Mouse (Mus musculus) neural tube, embryonic 15.5 days (tissue): ENCODE data around the gene Snx14. TPM values are rescaled to one million over a fixed set of nuclear protein-coding genes. Genes with fewer than 3 reads are reported as not detected.

ENCODE experiments used
- ATAC-seq: fragments of 200-750 bp; cut with Nextera tagmentation; 2 replicates; pipeline ENCODE4 v1.8.0; 2017; ENCODE audit warnings: mild to moderate bottlenecking, moderate TSS enrichment, moderate library complexity; ENCODE audit not compliant: low FRiP score
- H3K27ac ChIP-seq: fragments of 300-500 bp; sonication (generic); replicated peaks from 2 replicates; pipeline ENCODE4 v1.5.1; 2015; ENCODE audit warnings: mild to moderate bottlenecking, inconsistent platforms
- H3K27me3 ChIP-seq: fragments of 300-500 bp; sonication (generic); replicated peaks from 2 replicates; pipeline ENCODE4 v1.6.1; 2015; ENCODE audit warnings: inconsistent platforms
- H3K36me3 ChIP-seq: fragments of 300-500 bp; sonication (generic); 2 replicates; pipeline ENCODE4 v1.6.1; 2015; ENCODE audit warnings: inconsistent platforms
- H3K4me1 ChIP-seq: fragments of 300-500 bp; sonication (generic); 2 replicates; pipeline ENCODE4 v1.6.1; 2015; ENCODE audit warnings: inconsistent platforms
- H3K4me2 ChIP-seq: fragments of 300-500 bp; sonication (generic); 2 replicates; pipeline ENCODE4 v1.6.1; 2015; ENCODE audit warnings: inconsistent platforms, mild to moderate bottlenecking, moderate library complexity
- H3K4me3 ChIP-seq: fragments of 300-500 bp; sonication (generic); replicated peaks from 2 replicates; pipeline ENCODE4 v1.5.1; 2015; ENCODE audit warnings: mild to moderate bottlenecking, inconsistent platforms
- H3K9ac ChIP-seq: fragments of 300-500 bp; sonication (generic); replicated peaks from 2 replicates; pipeline ENCODE4 v1.6.1; 2015; ENCODE audit warnings: mild to moderate bottlenecking, inconsistent platforms
- H3K9me3 ChIP-seq: fragments of 300-500 bp; sonication (generic); replicated peaks from 2 replicates; pipeline ENCODE4 v1.6.1; 2016; ENCODE audit warnings: inconsistent platforms
- WGBS: fragments of 180-500 bp; shearing (Covaris S2); methylation state at CpG from one replicate; pipeline ENCODE4 v1.1.7; 2015; ENCODE audit warnings: mixed read lengths; 5-methylcytosine and 5-hydroxymethylcytosine counted together
- polyA plus RNA-seq: library from polyadenylated mRNA; unstranded; fragments of >200 nt; fragmentation: Nextera tagmentation; extraction: Ambion mirVana; gene quantifications from 2 replicates; pipeline ENCODE4 v1.2.1, GENCODE M21; 2015

Snx14 gene
- polyA plus RNA-seq, 1 experiment from 2014 or later, result 35.9 TPM

DNA sequence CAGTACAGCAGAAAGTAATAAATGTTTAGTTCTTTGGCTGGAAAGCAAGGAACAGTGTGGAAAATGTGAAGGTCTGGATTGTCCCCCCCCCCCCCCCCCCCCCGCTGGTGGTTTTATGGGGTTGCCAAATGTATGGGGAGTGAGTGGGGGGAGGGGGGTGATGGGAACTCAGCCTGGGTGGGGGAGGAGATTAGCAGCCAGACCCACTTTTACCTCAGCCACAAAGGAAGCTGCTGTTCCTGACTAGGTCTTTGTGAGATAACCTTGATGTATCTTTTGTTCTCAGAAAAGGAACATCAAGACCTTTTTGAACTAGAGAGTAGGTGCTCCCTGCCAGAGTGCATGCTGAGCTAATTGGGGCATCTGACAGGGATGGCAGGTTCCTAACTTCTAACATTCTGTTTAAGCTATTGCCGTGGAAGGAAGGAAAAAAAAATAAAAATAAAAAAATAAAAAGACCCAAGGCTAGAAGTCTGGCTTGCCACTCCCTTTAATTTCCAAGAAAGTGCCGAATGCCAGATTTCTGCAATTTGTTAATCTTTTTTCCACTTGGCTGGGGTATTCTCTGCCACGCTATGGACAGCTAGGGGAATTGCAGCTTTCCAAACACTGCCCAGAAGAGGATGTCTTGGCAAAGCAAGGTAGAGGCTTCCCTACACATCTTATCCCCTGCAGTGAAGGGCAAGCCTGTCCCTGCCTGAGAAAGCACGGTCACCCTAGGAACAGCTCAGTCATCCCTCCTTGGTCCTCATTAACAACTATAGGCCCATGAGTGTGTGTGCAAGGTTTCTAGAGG, 76.5 kb downstream of the Snx14 start:
- ATAC-seq, result peak; percentile 30; the same call in 1 of the 2 replicates
- H3K4me3 ChIP-seq, result no peak overlapping the region
- no peaks in the 10 kb centered on the region for H3K27me3 ChIP-seq
- H3K9me3 ChIP-seq, result no peaks in the 10 kb centered on the region
- H3K4me1 ChIP-seq, result peaks cover 8% of the 10 kb centered on the region; the same call in 1 of the 2 replicates
- no peak overlapping the region for H3K9ac ChIP-seq
- H3K36me3 ChIP-seq, result no peaks in the 10 kb centered on the region
- 30% methylated on average over 5 of the region's 5 CpGs for WGBS
- 0 out of 2 replicates have a peak overlapping the region, but pooled peaks have one; percentile 33 for H3K27ac ChIP-seq
- no peak overlapping the region for H3K4me2 ChIP-seq

DNA sequence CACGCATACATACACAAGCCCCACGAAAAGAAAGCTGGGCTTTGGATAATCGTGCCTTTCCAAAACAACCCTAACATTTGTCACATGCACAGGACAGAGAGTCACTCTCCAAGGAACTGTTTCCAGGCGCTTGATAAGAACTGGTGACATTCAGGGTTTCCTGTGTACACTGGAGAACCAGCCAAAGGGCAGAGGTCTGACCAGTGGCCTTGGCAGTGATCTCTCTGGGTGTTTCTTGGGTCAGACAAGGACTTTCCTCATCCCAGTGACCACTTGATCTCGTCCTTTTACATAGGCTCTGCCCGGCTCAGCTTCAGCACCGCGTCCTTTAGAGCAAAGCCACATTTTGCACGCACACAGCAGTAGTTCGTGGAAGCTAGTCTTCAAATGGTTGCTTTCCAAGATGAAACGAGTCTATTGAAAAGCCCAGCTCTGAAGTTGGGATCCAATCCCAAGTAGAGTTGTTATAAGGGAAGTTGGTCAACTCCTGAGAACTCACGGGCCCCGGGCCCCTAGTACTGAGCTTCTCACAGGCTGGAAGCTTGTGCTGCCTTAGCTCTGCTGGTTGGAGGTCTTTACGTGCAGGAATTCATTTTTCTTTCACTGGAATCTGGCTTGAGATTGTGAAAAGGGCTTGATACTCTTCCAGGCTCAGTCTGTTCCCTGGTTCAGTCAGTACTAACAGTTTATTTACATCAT, 77.4 kb downstream of the Snx14 start:
- Histone ChIP-seq H3K4me2 (no peak overlapping the region), H3K9ac (no peak overlapping the region), H3K36me3 (no peaks in the 10 kb centered on the region), H3K4me1 (peaks cover 8% of the 10 kb centered on the region; the same call in 1 of the 2 replicates), H3K4me3 (no peak overlapping the region), H3K9me3 (no peaks in the 10 kb centered on the region), H3K27ac (no peak overlapping the region; the same call in 1 of the 2 replicates), H3K27me3 (no peaks in the 10 kb centered on the region)
- ATAC-seq, result no peak
- WGBS, result 85% methylated on average over 14 of the region's 14 CpGs

DNA sequence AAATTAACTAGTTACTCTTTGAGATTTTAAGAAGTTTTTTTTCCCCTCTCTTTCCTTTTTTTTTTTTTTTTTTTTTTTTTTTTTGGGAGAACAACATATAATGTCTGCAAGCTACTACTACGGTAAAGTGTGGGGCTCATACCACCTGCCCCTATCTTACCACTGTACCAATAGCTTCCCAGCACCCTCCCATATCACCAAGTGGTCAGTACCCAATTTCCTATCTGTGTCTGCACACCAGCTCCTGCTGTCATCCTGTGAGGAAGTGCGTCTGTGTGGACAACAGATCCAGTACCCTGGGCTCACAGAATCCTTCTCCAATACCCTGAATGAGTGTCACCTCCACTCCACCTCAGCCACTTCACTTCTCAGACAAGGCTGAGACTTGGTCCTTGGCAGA, 79.6 kb downstream of the Snx14 start:
- ATAC-seq, result no peak
- WGBS, result 86% methylated on average over 2 of the region's 2 CpGs

DNA sequence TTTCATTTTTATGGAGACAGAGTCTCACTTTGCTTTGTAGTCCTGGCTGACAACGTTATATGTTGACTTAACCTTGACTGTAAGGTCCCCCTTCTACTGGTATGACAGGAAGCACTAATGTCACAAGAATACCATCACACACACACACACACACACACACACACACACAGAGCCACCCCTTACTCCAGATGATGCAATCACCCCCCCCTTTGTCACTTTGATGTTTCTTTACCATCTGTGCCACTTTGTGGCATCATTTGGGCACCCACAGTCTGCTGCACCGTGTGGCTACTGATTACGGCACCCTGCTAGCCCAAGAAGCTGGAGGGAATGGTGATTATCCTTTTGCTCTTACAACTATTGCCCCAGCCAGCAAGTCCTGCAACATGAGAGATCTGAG, 81.6 kb downstream of the Snx14 start:
- WGBS, result 58% methylated on average over 3 of the region's 3 CpGs
- Histone ChIP-seq H3K27me3 (no peaks in the 10 kb centered on the region), H3K36me3 (no peaks in the 10 kb centered on the region), H3K4me1 (peaks cover 15% of the 10 kb centered on the region), H3K9me3 (no peaks in the 10 kb centered on the region), H3K4me2 (no peak overlapping the region), H3K27ac (no peak overlapping the region), H3K4me3 (no peak overlapping the region), H3K9ac (no peak overlapping the region)
- ATAC-seq, result no peak

More for the DNA sequence above, 79.6 kb downstream of the Snx14 start:
- no peak overlapping the region for H3K27ac ChIP-seq
- H3K27me3 ChIP-seq, result no peaks in the 10 kb centered on the region
- no peaks in the 10 kb centered on the region for H3K36me3 ChIP-seq
- H3K4me1 ChIP-seq, result peaks cover 8% of the 10 kb centered on the region; the same call in 1 of the 2 replicates
- no peak overlapping the region for H3K4me3 ChIP-seq
- H3K4me2 ChIP-seq, result no peak overlapping the region
- no peaks in the 10 kb centered on the region for H3K9me3 ChIP-seq
- no peak overlapping the region for H3K9ac ChIP-seq

DNA sequence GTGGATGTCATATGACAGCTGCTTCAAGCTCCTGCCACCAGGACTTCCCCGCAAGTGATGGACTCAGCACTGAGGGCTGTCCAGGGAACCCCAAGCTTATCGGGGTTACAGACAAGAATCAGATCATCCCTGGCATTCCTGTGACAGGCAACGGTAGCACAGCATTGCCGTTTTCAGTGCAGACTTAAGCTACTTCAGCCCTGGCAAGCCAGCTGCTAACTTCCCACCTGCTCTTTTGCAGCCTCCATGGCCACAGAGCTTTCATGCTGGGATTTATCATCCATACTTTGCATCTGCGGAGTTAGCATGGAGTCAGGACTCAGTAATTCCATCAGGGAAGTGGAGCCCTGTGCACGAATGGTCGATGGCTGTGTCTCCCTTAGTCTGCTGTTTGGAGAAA, 85.3 kb downstream of the Snx14 start:
- H3K4me1 ChIP-seq, result peaks cover 13% of the 10 kb centered on the region
- no peaks in the 10 kb centered on the region for H3K27me3 ChIP-seq
- no peak overlapping the region for H3K4me3 ChIP-seq
- H3K9me3 ChIP-seq, result no peaks in the 10 kb centered on the region
- H3K27ac ChIP-seq, result 0 out of 2 replicates have a peak overlapping the region, but pooled peaks have one; percentile 3
- ATAC-seq, result no peak
- H3K36me3 ChIP-seq, result no peaks in the 10 kb centered on the region
- H3K4me2 ChIP-seq, result no peak overlapping the region
- 81% methylated on average over 7 of the region's 7 CpGs for WGBS
- no peak overlapping the region for H3K9ac ChIP-seq

DNA sequence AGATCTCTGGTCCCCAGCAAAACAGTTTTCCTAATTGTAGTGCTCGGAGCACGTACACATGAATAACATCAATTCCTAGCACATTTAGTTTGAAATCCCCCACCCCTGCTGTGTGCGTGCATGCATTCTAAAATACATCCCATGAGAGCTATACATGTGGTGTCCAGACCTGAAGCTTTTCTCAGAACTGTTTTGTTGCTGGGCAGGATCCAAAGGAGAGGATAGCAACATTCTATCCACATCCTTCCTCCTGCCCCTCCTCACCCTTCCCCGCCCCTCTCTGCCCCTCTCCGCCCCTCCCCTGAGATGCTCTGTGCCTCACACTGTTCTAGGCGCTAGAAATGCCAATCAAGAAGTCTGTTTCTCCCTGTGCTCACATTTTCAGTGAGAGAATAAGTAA, 86.0 kb downstream of the Snx14 start:
- no peaks in the 10 kb centered on the region for H3K9me3 ChIP-seq
- peak; percentile 64 for ATAC-seq
- 50% methylated on average over 6 of the region's 6 CpGs for WGBS
- no peak overlapping the region for H3K4me3 ChIP-seq
- no peaks in the 10 kb centered on the region for H3K36me3 ChIP-seq
- H3K27ac ChIP-seq, result no peak overlapping the region
- no peaks in the 10 kb centered on the region for H3K27me3 ChIP-seq
- H3K4me1 ChIP-seq, result peaks cover 13% of the 10 kb centered on the region
- no peak overlapping the region for H3K4me2 ChIP-seq
- H3K9ac ChIP-seq, result no peak overlapping the region

DNA sequence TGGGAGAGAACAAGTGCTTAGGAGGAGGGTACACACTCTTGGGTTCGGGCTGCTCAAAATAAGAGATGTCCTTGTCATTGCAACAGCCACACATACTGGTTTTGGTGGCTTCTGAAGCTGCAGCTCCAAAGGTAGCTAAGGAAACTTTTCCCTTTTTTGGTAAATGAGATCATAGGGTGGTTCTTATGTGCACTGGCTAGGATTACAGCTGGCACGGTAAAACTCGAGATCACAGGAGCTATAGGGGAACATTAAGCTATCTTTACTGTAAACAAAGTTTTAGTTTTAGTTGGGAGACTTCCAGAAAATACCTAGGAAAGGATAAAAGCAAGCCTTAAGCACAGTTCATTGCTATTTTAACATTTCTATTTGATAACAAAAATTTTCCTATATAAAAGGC, 87.6 kb downstream of the Snx14 start:
- Histone ChIP-seq H3K4me3 (no peak overlapping the region), H3K9me3 (no peaks in the 10 kb centered on the region), H3K4me2 (no peak overlapping the region), H3K9ac (no peak overlapping the region), H3K27me3 (no peaks in the 10 kb centered on the region), H3K36me3 (no peaks in the 10 kb centered on the region), H3K4me1 (peaks cover 13% of the 10 kb centered on the region), H3K27ac (no peak overlapping the region)
- 83% methylated on average over 3 of the region's 3 CpGs for WGBS
- no peak for ATAC-seq

DNA sequence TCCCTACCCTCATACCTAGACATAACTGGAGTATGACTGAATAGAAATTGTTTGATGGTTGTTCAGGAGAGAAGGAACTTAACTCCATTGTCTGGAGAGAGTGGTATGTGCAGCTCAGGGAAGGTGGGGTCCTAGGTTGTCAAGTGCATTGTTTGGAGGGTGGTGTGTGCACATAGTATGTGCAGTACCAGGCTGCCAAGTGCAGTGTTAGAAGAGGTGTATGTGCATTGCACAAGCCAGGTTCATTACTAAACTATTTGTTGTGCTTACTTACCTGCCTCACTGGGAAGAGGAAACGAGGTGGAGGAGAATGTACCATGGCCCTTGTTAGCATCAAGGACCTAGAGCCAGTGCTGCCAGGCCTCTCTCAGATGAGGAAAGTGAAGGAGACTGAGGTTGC, 88.4 kb downstream of the Snx14 start:
- Histone ChIP-seq H3K36me3 (no peaks in the 10 kb centered on the region), H3K9me3 (no peaks in the 10 kb centered on the region), H3K4me2 (no peak overlapping the region), H3K4me3 (no peak overlapping the region), H3K27ac (no peak overlapping the region), H3K27me3 (no peaks in the 10 kb centered on the region), H3K9ac (no peak overlapping the region), H3K4me1 (peaks cover 13% of the 10 kb centered on the region)
- 79% methylated on average over 1 of the region's 1 CpGs for WGBS
- no peak for ATAC-seq

DNA sequence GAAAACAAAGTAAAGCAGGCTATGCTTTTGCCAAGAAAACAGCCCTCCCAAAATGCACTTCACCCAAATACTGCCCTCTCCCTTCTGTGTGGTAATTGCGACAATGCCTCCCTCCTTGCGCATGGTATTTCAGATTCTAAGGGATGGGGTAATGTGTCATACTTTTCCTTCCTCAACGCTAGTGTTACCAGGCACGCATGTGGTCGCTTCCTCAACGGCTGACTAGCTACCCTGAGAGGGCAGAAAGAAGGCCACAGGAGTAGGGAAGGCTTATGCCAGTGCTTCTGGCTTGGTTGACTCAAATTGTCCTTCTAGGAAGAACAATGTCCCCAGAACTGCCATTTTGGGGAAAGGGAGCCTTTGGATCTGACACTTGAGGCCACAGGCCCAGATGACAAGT, 90.1 kb downstream of the Snx14 start:
- H3K36me3 ChIP-seq, result no peaks in the 10 kb centered on the region
- 90% methylated on average over 6 of the region's 6 CpGs for WGBS
- no peak overlapping the region for H3K4me2 ChIP-seq
- no peak overlapping the region for H3K9ac ChIP-seq
- ATAC-seq, result no peak
- no peak overlapping the region for H3K27ac ChIP-seq
- H3K4me3 ChIP-seq, result no peak overlapping the region
- H3K9me3 ChIP-seq, result no peaks in the 10 kb centered on the region
- peaks cover 13% of the 10 kb centered on the region for H3K4me1 ChIP-seq
- no peaks in the 10 kb centered on the region for H3K27me3 ChIP-seq

DNA sequence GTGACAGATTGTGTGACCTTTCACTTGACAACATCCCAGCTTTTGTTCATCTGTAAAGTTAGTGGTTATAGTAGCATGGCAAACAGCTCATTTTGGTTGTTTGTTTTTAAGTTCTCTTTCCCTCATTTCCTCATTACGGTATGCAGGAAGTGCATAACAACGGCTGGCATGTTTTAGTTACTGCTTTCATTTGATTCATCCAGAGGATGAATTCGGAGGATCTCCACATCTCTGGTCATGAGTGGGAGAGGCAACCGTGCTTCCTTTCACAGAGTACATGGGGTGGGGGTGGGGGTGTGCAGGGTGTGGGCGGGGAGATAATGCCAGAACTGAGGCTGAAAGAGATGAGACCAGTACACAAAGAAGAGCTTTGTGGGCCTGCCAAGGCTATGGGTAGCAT, 91.9 kb downstream of the Snx14 start:
- WGBS, result 80% methylated on average over 5 of the region's 5 CpGs
- H3K9ac ChIP-seq, result no peak overlapping the region
- no peak for ATAC-seq
- no peaks in the 10 kb centered on the region for H3K4me1 ChIP-seq
- no peak overlapping the region for H3K4me2 ChIP-seq
- no peaks in the 10 kb centered on the region for H3K9me3 ChIP-seq
- H3K27ac ChIP-seq, result no peak overlapping the region
- no peak overlapping the region for H3K4me3 ChIP-seq
- no peaks in the 10 kb centered on the region for H3K27me3 ChIP-seq
- H3K36me3 ChIP-seq, result no peaks in the 10 kb centered on the region

DNA sequence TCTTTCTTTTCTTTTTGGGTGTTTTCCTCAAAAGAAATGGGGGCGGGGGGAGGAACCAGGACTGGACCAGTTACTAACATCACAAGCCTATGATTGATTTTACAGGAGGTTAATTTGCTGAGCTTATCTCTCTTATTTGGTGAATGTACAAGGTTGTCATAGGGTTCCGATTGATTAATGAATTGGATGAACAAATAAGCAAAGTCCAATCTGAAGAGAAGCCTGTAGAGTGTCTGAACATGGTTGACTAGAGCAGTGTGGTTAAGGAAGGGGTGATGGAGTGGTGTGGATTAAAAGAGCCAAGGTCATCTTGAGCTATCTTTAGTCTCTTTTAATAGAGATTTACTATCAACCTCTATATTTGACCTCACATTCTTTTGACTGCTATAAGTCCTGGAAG, 94.3 kb downstream of the Snx14 start:
- Histone ChIP-seq H3K9me3 (no peaks in the 10 kb centered on the region), H3K27ac (no peak overlapping the region), H3K27me3 (no peaks in the 10 kb centered on the region), H3K4me2 (no peak overlapping the region), H3K4me3 (no peak overlapping the region), H3K36me3 (no peaks in the 10 kb centered on the region), H3K4me1 (no peaks in the 10 kb centered on the region), H3K9ac (no peak overlapping the region)
- 95% methylated on average over 2 of the region's 2 CpGs for WGBS
- no peak for ATAC-seq

DNA sequence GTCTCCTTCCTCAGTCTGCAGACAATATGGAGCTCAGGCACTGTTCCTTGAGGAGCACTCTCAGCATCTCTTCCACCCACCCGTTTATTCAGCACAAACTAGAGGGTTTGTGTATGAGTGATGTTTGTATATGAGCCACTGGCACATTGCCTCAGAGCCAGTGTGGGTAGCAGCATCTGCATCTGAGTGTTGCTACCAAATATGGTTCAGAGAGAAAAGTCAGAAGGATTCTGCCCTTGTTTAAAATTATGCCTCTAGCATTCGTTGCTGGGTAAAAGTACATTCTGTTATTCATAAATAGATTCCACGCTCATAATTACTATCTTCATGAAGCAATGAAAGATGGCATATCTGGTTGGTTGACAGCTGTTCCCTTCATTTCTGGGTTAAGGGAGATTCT, 96.1 kb downstream of the Snx14 start:
- Histone ChIP-seq H3K4me1 (no peaks in the 10 kb centered on the region), H3K36me3 (no peaks in the 10 kb centered on the region), H3K9ac (no peak overlapping the region), H3K4me3 (no peak overlapping the region), H3K27ac (no peak overlapping the region), H3K27me3 (no peaks in the 10 kb centered on the region), H3K4me2 (no peak overlapping the region), H3K9me3 (no peaks in the 10 kb centered on the region)
- ATAC-seq, result no peak
- WGBS, result 81% methylated on average over 3 of the region's 3 CpGs
